22 mouse cellular contexts compared by ENCODE assay signal in genomic region chr19:33860658-33861057, GRCm38 (mm10).
DNase-seq lines count a peak whose midpoint lies in the region; ATAC-seq and TF ChIP-seq lines count a peak whose summit lies in the region.
"Had no signal": no experiment of that assay in that cellular context is flagged by ENCODE, and none has a peak within 500 bp of the region (broad histone marks: within the 10 kb centered on the region; RNA-seq: fewer than 3 reads in every experiment).

No protein-coding gene starts in this region.

- no peaks in the 10 kb centered on the region for H3K4me1 ChIP-seq in hindbrain, postnatal 0 days (ENCODE audit: insufficient read depth, low read length)
- no peaks in the 10 kb centered on the region for H3K4me1 ChIP-seq in hindbrain, embryonic 14.5 days (replicated peaks; ENCODE audit: control insufficient read depth, insufficient read depth, low read length)
- no peaks in the 10 kb centered on the region for H3K4me1 ChIP-seq in midbrain, postnatal 0 days (ENCODE audit: insufficient read depth, low read length)
- no peaks in the 10 kb centered on the region for H3K4me1 ChIP-seq in midbrain, embryonic 10.5 days
- H3K4me1 ChIP-seq in forebrain, embryonic 16.5 days (replicated peaks; ENCODE audit: control insufficient read depth, insufficient read depth, low read length), result no peaks in the 10 kb centered on the region
- H3K4me1 ChIP-seq: forebrain, embryonic 10.5 days; intestine, embryonic 15.5 days; limb, embryonic 15.5 days; liver, embryonic 15.5 days; midbrain, embryonic 15.5 days; neural tube, embryonic 15.5 days; stomach, embryonic 15.5 days had no signal

- H3K4me2 ChIP-seq in hindbrain, postnatal 0 days (ENCODE audit: low read depth, low read length), result no peak overlapping the region
- no peak overlapping the region for H3K4me2 ChIP-seq in hindbrain, embryonic 14.5 days (replicated peaks)
- no peak overlapping the region for H3K4me2 ChIP-seq in midbrain, postnatal 0 days (ENCODE audit: low read depth, low read length, poor library complexity, severe bottlenecking)
- H3K4me2 ChIP-seq in forebrain, embryonic 16.5 days (ENCODE audit: low read length), result no peak overlapping the region
- H3K4me2 ChIP-seq: intestine, embryonic 15.5 days; limb, embryonic 15.5 days; liver, embryonic 15.5 days; midbrain, embryonic 15.5 days; neural tube, embryonic 15.5 days; stomach, embryonic 15.5 days had no signal

- no peaks in the 10 kb centered on the region for H3K9me3 ChIP-seq in hindbrain, postnatal 0 days (ENCODE audit: low read length)
- no peaks in the 10 kb centered on the region for H3K9me3 ChIP-seq in hindbrain, embryonic 14.5 days (ENCODE audit: control insufficient read depth, low read length)
- no peaks in the 10 kb centered on the region for H3K9me3 ChIP-seq in midbrain, postnatal 0 days (ENCODE audit: low read length)
- H3K9me3 ChIP-seq in midbrain, embryonic 10.5 days (replicated peaks), result no peaks in the 10 kb centered on the region
- no peaks in the 10 kb centered on the region for H3K9me3 ChIP-seq in forebrain, embryonic 16.5 days (ENCODE audit: control insufficient read depth, low read length)
- H3K9me3 ChIP-seq: forebrain, embryonic 10.5 days; G1E; intestine, embryonic 15.5 days; limb, embryonic 15.5 days; liver, embryonic 15.5 days; midbrain, embryonic 15.5 days; neural tube, embryonic 15.5 days; stomach, embryonic 15.5 days had no signal

- peak; percentile 13; the same call in 1 of the 2 replicates for TF ChIP-seq CTCF in hindbrain, postnatal 0 days (IDR thresholded peaks at IDR 0.05; ENCODE audit: low read depth)
- TF ChIP-seq CTCF in midbrain, postnatal 0 days (IDR thresholded peaks at IDR 0.05), result peak; percentile 27

- ATAC-seq in hindbrain, postnatal 0 days, result no peak
- no peak for ATAC-seq in hindbrain, embryonic 14.5 days (ENCODE audit: low FRiP score)
- no peak for ATAC-seq in midbrain, postnatal 0 days (ENCODE audit: low FRiP score)
- no peak for ATAC-seq in forebrain, embryonic 16.5 days
- ATAC-seq in frontal cortex, adult (ENCODE audit: low TSS enrichment), result no peak
- ATAC-seq: intestine, embryonic 15.5 days; lung, postnatal 0 days; midbrain, embryonic 15.5 days had no signal

- H3K36me3 ChIP-seq in hindbrain, postnatal 0 days (ENCODE audit: insufficient read depth, low read length), result no peaks in the 10 kb centered on the region
- H3K36me3 ChIP-seq in hindbrain, embryonic 14.5 days (replicated peaks; ENCODE audit: control insufficient read depth, insufficient read depth), result no peaks in the 10 kb centered on the region
- no peaks in the 10 kb centered on the region for H3K36me3 ChIP-seq in midbrain, postnatal 0 days (ENCODE audit: insufficient read depth, low read length)
- H3K36me3 ChIP-seq in midbrain, embryonic 10.5 days, result no peaks in the 10 kb centered on the region
- no peaks in the 10 kb centered on the region for H3K36me3 ChIP-seq in forebrain, embryonic 16.5 days (ENCODE audit: control insufficient read depth, insufficient read depth)
- H3K36me3 ChIP-seq: forebrain, embryonic 10.5 days; G1E; intestine, embryonic 15.5 days; limb, embryonic 15.5 days; liver, embryonic 15.5 days; midbrain, embryonic 15.5 days; neural tube, embryonic 15.5 days; stomach, embryonic 15.5 days had no signal

- DNase-seq in hindbrain, postnatal 0 days (ENCODE audit: low spot score), result no peak
- no peak for DNase-seq in hindbrain, embryonic 14.5 days (ENCODE audit: low spot score)
- no peak for DNase-seq in midbrain, postnatal 0 days (ENCODE audit: low spot score)
- DNase-seq in midbrain, embryonic 10.5 days (ENCODE audit: low spot score), result no peak
- DNase-seq in NIH3T3 (ENCODE audit: low read depth), result peak; percentile 5
- DNase-seq: adrenal gland, adult 2 months; cerebellum, adult 9-10 months; gastrocnemius, postnatal 25 days; layer of hippocampus, postnatal 36 days; right cerebral cortex, postnatal 25 days; thymus, adult 2 months had no signal

- 62% methylated on average over 1 of the region's 1 CpGs for WGBS in hindbrain, postnatal 0 days
- 60% methylated on average over 1 of the region's 1 CpGs for WGBS in hindbrain, embryonic 14.5 days
- 61% methylated on average over 1 of the region's 1 CpGs for WGBS in midbrain, postnatal 0 days
- 54% methylated on average over 1 of the region's 1 CpGs for WGBS in midbrain, embryonic 10.5 days
- WGBS in forebrain, embryonic 16.5 days, result 64% methylated on average over 1 of the region's 1 CpGs

- H3K4me3 ChIP-seq in hindbrain, postnatal 0 days (ENCODE audit: low read length), result no peak overlapping the region
- no peak overlapping the region for H3K4me3 ChIP-seq in hindbrain, embryonic 14.5 days (replicated peaks; ENCODE audit: low read length)
- H3K4me3 ChIP-seq in midbrain, postnatal 0 days (ENCODE audit: low read depth, low read length), result no peak overlapping the region
- no peak overlapping the region for H3K4me3 ChIP-seq in midbrain, embryonic 10.5 days
- no peak overlapping the region for H3K4me3 ChIP-seq in forebrain, embryonic 16.5 days (replicated peaks; ENCODE audit: low read length)
- H3K4me3 ChIP-seq: forebrain, embryonic 10.5 days; intestine, embryonic 15.5 days; limb, embryonic 15.5 days; liver, embryonic 15.5 days; midbrain, embryonic 15.5 days; neural tube, embryonic 15.5 days; stomach, embryonic 15.5 days had no signal

- H3K27me3 ChIP-seq in hindbrain, postnatal 0 days (ENCODE audit: insufficient read depth, low read length), result no peaks in the 10 kb centered on the region
- H3K27me3 ChIP-seq in hindbrain, embryonic 14.5 days (ENCODE audit: control insufficient read depth, insufficient read depth, low read length), result no peaks in the 10 kb centered on the region
- H3K27me3 ChIP-seq in midbrain, postnatal 0 days (ENCODE audit: insufficient read depth, low read length), result no peaks in the 10 kb centered on the region
- no peaks in the 10 kb centered on the region for H3K27me3 ChIP-seq in midbrain, embryonic 10.5 days (ENCODE audit: low read depth, poor library complexity, severe bottlenecking)
- H3K27me3 ChIP-seq in forebrain, embryonic 16.5 days (replicated peaks; ENCODE audit: control insufficient read depth, insufficient read depth, low read length), result no peaks in the 10 kb centered on the region
- H3K27me3 ChIP-seq: intestine, embryonic 15.5 days; limb, embryonic 15.5 days; liver, embryonic 15.5 days; midbrain, embryonic 15.5 days; neural tube, embryonic 15.5 days; stomach, embryonic 15.5 days had no signal

- H3K9ac ChIP-seq in hindbrain, postnatal 0 days (replicated peaks; ENCODE audit: low read length), result no peak overlapping the region
- no peak overlapping the region for H3K9ac ChIP-seq in hindbrain, embryonic 14.5 days
- no peak overlapping the region for H3K9ac ChIP-seq in midbrain, postnatal 0 days (replicated peaks; ENCODE audit: low read length, poor library complexity, severe bottlenecking)
- H3K9ac ChIP-seq in forebrain, embryonic 16.5 days (replicated peaks; ENCODE audit: low read depth, low read length), result no peak overlapping the region
- H3K9ac ChIP-seq: intestine, embryonic 15.5 days; limb, embryonic 15.5 days; liver, embryonic 15.5 days; midbrain, embryonic 15.5 days; neural tube, embryonic 15.5 days; stomach, embryonic 15.5 days had no signal

- H3K27ac ChIP-seq in hindbrain, postnatal 0 days, result no peak overlapping the region
- H3K27ac ChIP-seq in hindbrain, embryonic 14.5 days, result no peak overlapping the region
- H3K27ac ChIP-seq in midbrain, postnatal 0 days (ENCODE audit: low read depth, low read length), result no peak overlapping the region
- no peak overlapping the region for H3K27ac ChIP-seq in midbrain, embryonic 10.5 days (replicated peaks)
- H3K27ac ChIP-seq in forebrain, embryonic 16.5 days (ENCODE audit: low read length), result no peak overlapping the region
- H3K27ac ChIP-seq: forebrain, embryonic 10.5 days; intestine, embryonic 15.5 days; limb, embryonic 15.5 days; liver, embryonic 15.5 days; midbrain, embryonic 15.5 days; neural tube, embryonic 15.5 days; stomach, embryonic 15.5 days had no signal
